ENCODE assay signal across 7 mouse cellular contexts in the genomic region with DNA sequence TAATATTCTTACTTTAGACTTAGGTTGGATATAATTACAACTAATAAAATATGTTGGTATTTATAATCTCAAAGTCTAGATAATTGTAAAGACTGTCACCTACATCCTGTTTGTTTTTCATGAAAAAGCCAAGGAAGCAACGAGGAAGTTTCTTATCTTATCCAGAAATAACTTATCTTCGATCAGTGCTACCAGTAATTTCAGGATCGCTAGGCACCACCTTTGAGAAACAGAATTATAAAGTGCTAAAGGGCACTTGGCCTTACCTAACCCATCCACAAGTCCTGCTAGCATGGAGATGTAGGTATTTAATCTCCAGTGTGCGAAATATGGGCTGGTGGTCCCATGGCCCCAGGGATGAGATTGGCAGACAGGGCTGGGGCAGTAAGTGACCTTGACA. TPM values are rescaled to one million over a fixed set of nuclear protein-coding genes. Genes with fewer than 3 reads are reported as not detected.
DNase-seq lines count a peak whose midpoint lies in the region; ATAC-seq and TF ChIP-seq lines count a peak whose summit lies in the region.

No protein-coding gene starts in this region.

- peaks cover 15% of the 10 kb centered on the region for H3K4me1 ChIP-seq in liver, adult 2 months (ENCODE audit: control insufficient read depth, insufficient read depth, low read length)
- peaks cover 25% of the 10 kb centered on the region for H3K4me1 ChIP-seq in embryonic facial prominence, embryonic 13.5 days
- H3K4me1 ChIP-seq in intestine, embryonic 16.5 days (ENCODE audit: control insufficient read depth, insufficient read depth, low read length), result peaks cover 7% of the 10 kb centered on the region; the same call in 1 of the 2 replicates
- H3K4me1 ChIP-seq in neural tube, embryonic 14.5 days (ENCODE audit: control insufficient read depth, insufficient read depth, low read length), result peaks cover 3% of the 10 kb centered on the region; the same call in 1 of the 2 replicates

- TF ChIP-seq POLR2A in liver, adult 2 months (IDR thresholded peaks at IDR 0.05; ENCODE audit: extremely low read depth, insufficient read depth, low read length), result no peak

- H3K27me3 ChIP-seq in liver, adult 2 months (ENCODE audit: control insufficient read depth, insufficient read depth, low read length), result no peaks in the 10 kb centered on the region
- H3K27me3 ChIP-seq in embryonic facial prominence, embryonic 13.5 days, result no peaks in the 10 kb centered on the region
- no peaks in the 10 kb centered on the region for H3K27me3 ChIP-seq in intestine, embryonic 16.5 days (replicated peaks; ENCODE audit: control insufficient read depth, insufficient read depth, low read length)
- H3K27me3 ChIP-seq in neural tube, embryonic 14.5 days (ENCODE audit: control insufficient read depth, insufficient read depth, low read length), result no peaks in the 10 kb centered on the region

- H3K4me3 ChIP-seq in liver, adult 2 months (ENCODE audit: insufficient read depth, low read depth, low read length), result peak overlapping the region; percentile 82
- H3K4me3 ChIP-seq in embryonic facial prominence, embryonic 13.5 days, result peak overlapping the region; percentile 76
- H3K4me3 ChIP-seq in intestine, embryonic 16.5 days (ENCODE audit: low read length), result peak overlapping the region; percentile 86
- peak overlapping the region; percentile 75 for H3K4me3 ChIP-seq in neural tube, embryonic 14.5 days (ENCODE audit: low read depth, low read length)

- peaks cover 28% of the 10 kb centered on the region; the same call in 1 of the 2 replicates for H3K79me2 ChIP-seq in liver, adult 2 months (ENCODE audit: control insufficient read depth, insufficient read depth, low read length)

- peak overlapping the region; percentile 89 for H3K27ac ChIP-seq in liver, adult 2 months (replicated peaks; ENCODE audit: insufficient read depth, low read depth, low read length)
- H3K27ac ChIP-seq in embryonic facial prominence, embryonic 13.5 days, result peak overlapping the region; percentile 71; the same call in 1 of the 2 replicates
- peak overlapping the region; percentile 87 for H3K27ac ChIP-seq in intestine, embryonic 16.5 days (ENCODE audit: low read length)
- H3K27ac ChIP-seq in neural tube, embryonic 14.5 days (ENCODE audit: low read depth, low read length), result no peak overlapping the region

- peaks cover 4% of the 10 kb centered on the region; the same call in 1 of the 2 replicates for H3K36me3 ChIP-seq in liver, adult 2 months (ENCODE audit: control insufficient read depth, insufficient read depth, low read length)
- H3K36me3 ChIP-seq in embryonic facial prominence, embryonic 13.5 days, result no peaks in the 10 kb centered on the region
- H3K36me3 ChIP-seq in intestine, embryonic 16.5 days (ENCODE audit: control insufficient read depth, insufficient read depth, low read length), result no peaks in the 10 kb centered on the region
- no peaks in the 10 kb centered on the region for H3K36me3 ChIP-seq in neural tube, embryonic 14.5 days (ENCODE audit: control insufficient read depth, insufficient read depth, low read length)

- WGBS in liver, adult 2 months, result 10% methylated on average over 4 of the region's 4 CpGs
- WGBS in embryonic facial prominence, embryonic 13.5 days, result 44% methylated on average over 4 of the region's 4 CpGs
- 33% methylated on average over 4 of the region's 4 CpGs for WGBS in intestine, embryonic 16.5 days
- 64% methylated on average over 4 of the region's 4 CpGs for WGBS in neural tube, embryonic 14.5 days

- H3K4me2 ChIP-seq in embryonic facial prominence, embryonic 13.5 days, result peak overlapping the region; percentile 89
- peak overlapping the region; percentile 66 for H3K4me2 ChIP-seq in intestine, embryonic 16.5 days (ENCODE audit: low read depth, low read length)
- peak overlapping the region; percentile 83 for H3K4me2 ChIP-seq in neural tube, embryonic 14.5 days (ENCODE audit: low read depth, low read length)

- no peaks in the 10 kb centered on the region for H3K9me3 ChIP-seq in embryonic facial prominence, embryonic 13.5 days
- H3K9me3 ChIP-seq in intestine, embryonic 16.5 days (ENCODE audit: control insufficient read depth, low read length), result no peaks in the 10 kb centered on the region
- H3K9me3 ChIP-seq in neural tube, embryonic 14.5 days (ENCODE audit: control insufficient read depth, low read length), result no peaks in the 10 kb centered on the region

- peak; percentile 63 for DNase-seq in liver, adult 2 months (ENCODE audit: extremely low read depth, low read depth, low spot score)
- DNase-seq in liver, result no peak
- DNase-seq in ovary, postnatal 10 days (ENCODE audit: low spot score), result no peak
- no peak for DNase-seq in Muller cell, postnatal 12 days (ENCODE audit: inconsistent ontology term)

- peak overlapping the region; percentile 94 for H3K9ac ChIP-seq in liver, adult 2 months (ENCODE audit: low read depth, low read length)
- H3K9ac ChIP-seq in embryonic facial prominence, embryonic 13.5 days, result peak overlapping the region; percentile 90
- H3K9ac ChIP-seq in intestine, embryonic 16.5 days (ENCODE audit: low read depth, low read length), result peak overlapping the region; percentile 95
- H3K9ac ChIP-seq in neural tube, embryonic 14.5 days (replicated peaks; ENCODE audit: low read depth, low read length), result peak overlapping the region; percentile 86

- TF ChIP-seq CTCF in liver, adult 2 months (IDR thresholded peaks at IDR 0.05; ENCODE audit: low read depth, low read length), result no peak

- ATAC-seq in embryonic facial prominence, embryonic 13.5 days (ENCODE audit: insufficient number of reproducible peaks, insufficient read depth, low FRiP score, low TSS enrichment, low read depth), result no peak
- ATAC-seq in intestine, embryonic 16.5 days, result no peak
- peak; percentile 6; the same call in 1 of the 2 replicates for ATAC-seq in neural tube, embryonic 14.5 days (ENCODE audit: low read depth)

RNA-seq across cellular contexts. Expression of a gene that starts 1.0 kb away (rescaled TPM):
- 118 and 137 TPM in 2 replicates for total RNA-seq in liver, adult 2 months (2014; rRNA removed)
- polyA plus RNA-seq in liver, adult 2 months (2012; rRNA removed), result 59.0 and 120 TPM in 2 replicates
- polyA plus RNA-seq in embryonic facial prominence, embryonic 13.5 days (2015; fragmentation: Nextera tagmentation; extraction: Ambion mirVana), result 14.0 and 23.6 TPM in 2 replicates
- 51.1 and 65.7 TPM in 2 replicates for polyA plus RNA-seq in intestine, embryonic 16.5 days (2015; fragmentation: Nextera tagmentation; extraction: Ambion mirVana)
- 12.9 and 15.2 TPM in 2 replicates for polyA plus RNA-seq in neural tube, embryonic 14.5 days (2014; fragmentation: Nextera tagmentation; extraction: Ambion mirVana)

RNA-seq across cellular contexts. Expression of a gene that starts 43.5 kb away (rescaled TPM):
- total RNA-seq in liver, adult 2 months (2014; rRNA removed), result not detected in 2 replicates
- not detected in 2 replicates for polyA plus RNA-seq in liver, adult 2 months (2012; rRNA removed)
- 0.42 and 0.84 TPM in 2 replicates for polyA plus RNA-seq in embryonic facial prominence, embryonic 13.5 days (2015; fragmentation: Nextera tagmentation; extraction: Ambion mirVana)
- 1.0 and 1.6 TPM in 2 replicates for polyA plus RNA-seq in intestine, embryonic 16.5 days (2015; fragmentation: Nextera tagmentation; extraction: Ambion mirVana)
- not detected in 2 replicates for polyA plus RNA-seq in neural tube, embryonic 14.5 days (2014; fragmentation: Nextera tagmentation; extraction: Ambion mirVana)
